Mouse (Mus musculus) hindbrain, postnatal 0 days (tissue): ENCODE results near the gene Gm21972. TPM values are rescaled to one million over a fixed set of nuclear protein-coding genes. Genes with fewer than 3 reads are reported as not detected.

Source experiments
- ATAC-seq: fragments of 200-750 bp; cut with Nextera tagmentation; 2 replicates; pipeline ENCODE4 v1.8.0; 2017; ENCODE audit warnings: mild to moderate bottlenecking, moderate TSS enrichment, moderate library complexity
- DNase-seq: peaks from one replicate; pipeline ENCODE4 v3.0.0-alpha.2; 2015; ENCODE audit warnings: low spot score
- H3K27ac ChIP-seq: fragments of 300-500 bp; sonication (generic); 2 replicates; pipeline ENCODE4 v1.5.1; 2014; ENCODE audit warnings: mild to moderate bottlenecking
- H3K27me3 ChIP-seq: fragments of 300-500 bp; sonication (generic); 2 replicates; pipeline ENCODE4 v1.6.1; 2014; ENCODE audit warnings: low read length, mixed read lengths; ENCODE audit not compliant: insufficient read depth
- H3K36me3 ChIP-seq: fragments of 300-500 bp; sonication (generic); 2 replicates; pipeline ENCODE4 v1.6.1; 2014; ENCODE audit warnings: low read length, mixed read lengths; ENCODE audit not compliant: insufficient read depth
- H3K4me1 ChIP-seq: fragments of 300-500 bp; sonication (generic); 2 replicates; pipeline ENCODE4 v1.6.1; 2014; ENCODE audit warnings: antibody characterized with exemption, low read length, mixed read lengths; ENCODE audit not compliant: insufficient read depth
- H3K4me2 ChIP-seq: fragments of 300-500 bp; sonication (generic); 2 replicates; pipeline ENCODE4 v1.6.1; 2014; ENCODE audit warnings: low read depth, mild to moderate bottlenecking, low read length, moderate library complexity, mixed read lengths
- H3K4me3 ChIP-seq: fragments of 300-500 bp; sonication (generic); 2 replicates; pipeline ENCODE4 v1.5.1; 2014; ENCODE audit warnings: low read length
- H3K9ac ChIP-seq: fragments of 300-500 bp; sonication (generic); replicated peaks from 2 replicates; pipeline ENCODE4 v1.6.1; 2014; ENCODE audit warnings: mild to moderate bottlenecking, low read length, moderate library complexity, mixed read lengths
- H3K9me3 ChIP-seq: fragments of 300-500 bp; sonication (generic); 2 replicates; pipeline ENCODE4 v1.6.1; 2016; ENCODE audit warnings: low read length, mixed read lengths
- CTCF ChIP-seq: IDR thresholded peaks from 2 replicates; pipeline ENCODE4 v1.5.1; 2016; ENCODE audit warnings: antibody characterized with exemption, control low read depth, low read depth
- WGBS: fragments of 180-500 bp; shearing (Covaris S2); extraction: QIAGEN DNeasy Blood & Tissue Kit; methylation state at CpG from one replicate; pipeline ENCODE4 v1.1.7; 2014; 5-methylcytosine and 5-hydroxymethylcytosine counted together
- polyA plus RNA-seq: library from polyadenylated mRNA; unstranded; fragments of >200 nt; fragmentation: Nextera tagmentation; extraction: Ambion mirVana; gene quantifications from 2 replicates; pipeline ENCODE4 v1.2.1, GENCODE M21; 2015
- total RNA-seq: library from RNA; depleted of rRNA; stranded (reverse); fragments of >200 nt; gene quantifications from 2 replicates; pipeline ENCODE4 v1.2.3, GENCODE M21; 2014; rRNA removed

Gm21972 gene
- 4.0 and 5.2 TPM in 2 replicates for total RNA-seq
- polyA plus RNA-seq: 0.29 TPM in 1 of 2 replicates, not detected in the other

GRCm38 (mm10) chr1:86133337-86133736 lies at the start of gene Gm21972:
Gene Gm21972, plus strand, starts transcription at chr1:86133637.
- DNase-seq (no peak), ATAC-seq (no peak)
- H3K27ac ChIP-seq: no peak within 1 kb of the TSS
- H3K4me1 ChIP-seq: no peaks in the 10 kb centered on the region
- no peak within 1 kb of the TSS for H3K4me2 ChIP-seq
- H3K27me3 ChIP-seq: no peaks in the 10 kb centered on the region
- WGBS: 96% methylated on average over 4 of the region's 4 CpGs
- H3K9ac ChIP-seq: no peak within 1 kb of the TSS
- H3K36me3 ChIP-seq: peaks cover 54% of the 10 kb centered on the region
- H3K9me3 ChIP-seq: no peaks in the 10 kb centered on the region
- H3K4me3 ChIP-seq: no peak within 1 kb of the TSS
- no peak for TF ChIP-seq CTCF

GRCm38 (mm10) chr1:86094413-86094812 lies 39.0 kb upstream of the Gm21972 start:
- TF ChIP-seq CTCF: peak; percentile 11; the same call in 1 of the 2 replicates
- H3K4me3 ChIP-seq: no peak overlapping the region
- no peaks in the 10 kb centered on the region for H3K9me3 ChIP-seq
- H3K4me2 ChIP-seq: no peak overlapping the region
- WGBS: 86% methylated on average over 7 of the region's 7 CpGs
- ATAC-seq: no peak
- H3K27ac ChIP-seq: no peak overlapping the region
- no peaks in the 10 kb centered on the region for H3K27me3 ChIP-seq
- no peaks in the 10 kb centered on the region for H3K4me1 ChIP-seq
- H3K36me3 ChIP-seq: peaks cover 50% of the 10 kb centered on the region
- no peak overlapping the region for H3K9ac ChIP-seq
- DNase-seq: no peak

- no peak overlapping the region for H3K4me2 ChIP-seq
- H3K4me3 ChIP-seq: no peak overlapping the region
- no peaks in the 10 kb centered on the region for H3K9me3 ChIP-seq
- 92% methylated on average over 1 of the region's 1 CpGs for WGBS
- H3K27me3 ChIP-seq: no peaks in the 10 kb centered on the region
- H3K4me1 ChIP-seq: no peaks in the 10 kb centered on the region
- H3K27ac ChIP-seq: no peak overlapping the region
- no peaks in the 10 kb centered on the region for H3K36me3 ChIP-seq
- DNase-seq: no peak
- no peak for TF ChIP-seq CTCF
- no peak for ATAC-seq
- no peak overlapping the region for H3K9ac ChIP-seq
Observed at GRCm38 (mm10) chr1:86105054-86105453, 28.4 kb upstream of the Gm21972 start.

GRCm38 (mm10) chr1:86111779-86112178 lies 21.7 kb upstream of the Gm21972 start, which contains the start of gene Htr2b:
Gene Htr2b, minus strand, starts transcription at chr1:86111970.
- Histone ChIP-seq H3K27me3 (no peaks in the 10 kb centered on the region), H3K36me3 (0 out of 2 replicates have a peak, but pooled peaks cover 5% of the 10 kb centered on the region), H3K27ac (no peak within 1 kb of the TSS), H3K4me1 (no peaks in the 10 kb centered on the region), H3K9ac (no peak within 1 kb of the TSS), H3K9me3 (no peaks in the 10 kb centered on the region), H3K4me2 (no peak within 1 kb of the TSS), H3K4me3 (no peak within 1 kb of the TSS)
- TF ChIP-seq CTCF: no peak
- ATAC-seq (no peak), DNase-seq (peak; percentile 20)
- 43% methylated on average over 6 of the region's 6 CpGs for WGBS

GRCm38 (mm10) chr1:86114141-86114540 lies 19.3 kb upstream of the Gm21972 start:
- ATAC-seq (no peak), DNase-seq (no peak)
- no peak for TF ChIP-seq CTCF
- Histone ChIP-seq H3K4me3 (no peak overlapping the region), H3K4me2 (no peak overlapping the region), H3K4me1 (no peaks in the 10 kb centered on the region), H3K9me3 (no peaks in the 10 kb centered on the region), H3K36me3 (peaks cover 23% of the 10 kb centered on the region; the same call in 1 of the 2 replicates), H3K9ac (no peak overlapping the region), H3K27me3 (no peaks in the 10 kb centered on the region), H3K27ac (no peak overlapping the region)
- WGBS: 89% methylated on average over 3 of the region's 3 CpGs

GRCm38 (mm10) chr1:86119549-86119948 lies 13.9 kb upstream of the Gm21972 start:
- peaks cover 52% of the 10 kb centered on the region; the same call in 1 of the 2 replicates for H3K36me3 ChIP-seq
- ATAC-seq: no peak
- no peak for DNase-seq

GRCm38 (mm10) chr1:86126036-86126435 lies 7.4 kb upstream of the Gm21972 start:
- H3K4me1 ChIP-seq: no peaks in the 10 kb centered on the region
- DNase-seq: no peak
- no peak overlapping the region for H3K27ac ChIP-seq
- H3K9ac ChIP-seq: no peak overlapping the region
- TF ChIP-seq CTCF: no peak
- H3K4me2 ChIP-seq: no peak overlapping the region
- WGBS: 92% methylated on average over 2 of the region's 2 CpGs
- no peaks in the 10 kb centered on the region for H3K27me3 ChIP-seq
- H3K36me3 ChIP-seq: peaks cover 52% of the 10 kb centered on the region
- no peak overlapping the region for H3K4me3 ChIP-seq
- no peaks in the 10 kb centered on the region for H3K9me3 ChIP-seq
- ATAC-seq: no peak

More at GRCm38 (mm10) chr1:86119549-86119948, 13.9 kb upstream of the Gm21972 start:
- Histone ChIP-seq H3K9me3 (no peaks in the 10 kb centered on the region), H3K9ac (no peak overlapping the region), H3K4me3 (no peak overlapping the region), H3K4me2 (no peak overlapping the region), H3K27ac (no peak overlapping the region), H3K4me1 (no peaks in the 10 kb centered on the region), H3K27me3 (no peaks in the 10 kb centered on the region)
- 93% methylated on average over 4 of the region's 4 CpGs for WGBS
- TF ChIP-seq CTCF: no peak
